In genomic region chr3:157631383-157631782, GRCm38 (mm10) we compare ENCODE assay signal across 26 mouse cellular contexts.
DNase-seq lines count a peak whose midpoint lies in the region; ATAC-seq and TF ChIP-seq lines count a peak whose summit lies in the region.
"Had no signal": no experiment of that assay in that cellular context is flagged by ENCODE, and none has a peak within 500 bp of the region (broad histone marks: within the 10 kb centered on the region; RNA-seq: fewer than 3 reads in every experiment).

No protein-coding gene starts in this region.

- H3K4me3 ChIP-seq in liver, embryonic 12.5 days = no peak overlapping the region
- H3K4me3 ChIP-seq in liver, embryonic 14.5 days (ENCODE audit: insufficient read depth in 1 of 2, low read depth in 2 of 2, low read length in 2 of 2) = no peak overlapping the region
- H3K4me3 ChIP-seq in heart, embryonic 12.5 days = no peak overlapping the region
- H3K4me3 ChIP-seq: embryonic facial prominence, embryonic 12.5 days; embryonic facial prominence, embryonic 15.5 days; erythroblast, embryonic 14.5 days; forebrain, embryonic 10.5 days; forebrain, embryonic 13.5 days; gastrocnemius, adult 2 months; heart, embryonic 10.5 days; hindbrain, embryonic 13.5 days; intestine, embryonic 15.5 days had no signal

- no peak for DNase-seq in liver
- no peak for DNase-seq in liver, embryonic 14.5 days (ENCODE audit: low read depth in 3 of 3, low spot score in 3 of 3)
- DNase-seq in gastrocnemius, postnatal 14 days = no peak
- no peak for DNase-seq in layer of hippocampus, adult 18-20 months (ENCODE audit: low spot score in 2 of 2)
- DNase-seq: adrenal gland, postnatal 10 days; cerebellum, adult 11 months; cerebellum, adult 2 months; cerebellum, adult 9-11 months; cerebellum, postnatal 25 days; gastrocnemius, adult 2 months; gastrocnemius, postnatal 25 days; heart, adult 18-20 months had no signal

- no peak for TF ChIP-seq CTCF in liver, embryonic 14.5 days (IDR thresholded peaks at IDR 0.05; ENCODE audit: low read depth)

- no peaks in the 10 kb centered on the region for H3K9me3 ChIP-seq in liver, embryonic 12.5 days (replicated peaks)
- no peaks in the 10 kb centered on the region for H3K9me3 ChIP-seq in liver, embryonic 14.5 days (ENCODE audit: control insufficient read depth, low read length)
- no peaks in the 10 kb centered on the region for H3K9me3 ChIP-seq in heart, embryonic 12.5 days (replicated peaks)
- H3K9me3 ChIP-seq: embryonic facial prominence, embryonic 12.5 days; embryonic facial prominence, embryonic 15.5 days; forebrain, embryonic 10.5 days; forebrain, embryonic 13.5 days; heart, embryonic 10.5 days; hindbrain, embryonic 13.5 days; intestine, embryonic 15.5 days had no signal

- ATAC-seq in liver, embryonic 12.5 days = peak; percentile 65; the same call in 1 of the 2 replicates
- ATAC-seq in erythroblast, adult 5-6 weeks (replicated peaks; ENCODE audit: low FRiP score, poor library complexity, severe bottlenecking) = peak; percentile 64
- ATAC-seq in liver, embryonic 14.5 days (ENCODE audit: insufficient read depth) = peak; percentile 34; the same call in 1 of the 2 replicates
- ATAC-seq in heart, embryonic 12.5 days (ENCODE audit: insufficient number of reproducible peaks, low FRiP score) = no peak
- ATAC-seq: CD4-positive, CD25-positive, alpha-beta regulatory T cell, adult 4 months; forebrain, embryonic 13.5 days; forebrain, embryonic 16.5 days; intestine, embryonic 15.5 days; Patski had no signal

- no peak for TF ChIP-seq EP300 in liver, embryonic 14.5 days (IDR thresholded peaks at IDR 0.05; ENCODE audit: low read depth)

- H3K36me3 ChIP-seq in liver, embryonic 12.5 days = no peaks in the 10 kb centered on the region
- H3K36me3 ChIP-seq in liver, embryonic 14.5 days (replicated peaks; ENCODE audit: control insufficient read depth, insufficient read depth, low read depth) = no peaks in the 10 kb centered on the region
- no peaks in the 10 kb centered on the region for H3K36me3 ChIP-seq in heart, embryonic 12.5 days
- H3K36me3 ChIP-seq: embryonic facial prominence, embryonic 12.5 days; embryonic facial prominence, embryonic 15.5 days; forebrain, embryonic 10.5 days; heart, embryonic 10.5 days; hindbrain, embryonic 13.5 days; intestine, embryonic 15.5 days had no signal

- no peak overlapping the region for H3K4me2 ChIP-seq in liver, embryonic 12.5 days
- no peak overlapping the region for H3K4me2 ChIP-seq in liver, embryonic 14.5 days (ENCODE audit: low read depth)
- H3K4me2 ChIP-seq in heart, embryonic 12.5 days = no peak overlapping the region
- H3K4me2 ChIP-seq: embryonic facial prominence, embryonic 12.5 days; embryonic facial prominence, embryonic 15.5 days; forebrain, embryonic 13.5 days; hindbrain, embryonic 13.5 days; intestine, embryonic 15.5 days had no signal

- no peak overlapping the region for H3K9ac ChIP-seq in liver, embryonic 12.5 days
- no peak overlapping the region for H3K9ac ChIP-seq in liver, embryonic 14.5 days (replicated peaks)
- H3K9ac ChIP-seq in heart, embryonic 12.5 days = no peak overlapping the region
- H3K9ac ChIP-seq: embryonic facial prominence, embryonic 12.5 days; embryonic facial prominence, embryonic 15.5 days; forebrain, embryonic 13.5 days; hindbrain, embryonic 13.5 days; intestine, embryonic 15.5 days had no signal

- intact Hi-C loops in gastrocnemius, postnatal 14 days (cut with DNase I; ENCODE audit: low total_unique reads) = no loop called here

- WGBS in liver, embryonic 12.5 days (ENCODE audit: insufficient replicate concordance) = 5% methylated on average over 2 of the region's 2 CpGs
- whole genome bisulfite sequencing in liver, embryonic 14.5 days (ENCODE audit: insufficient replicate concordance) = 5% methylated on average over 2 of the region's 2 CpGs
- 26% methylated on average over 2 of the region's 2 CpGs for WGBS in heart, embryonic 12.5 days

- H3K27me3 ChIP-seq in liver, embryonic 12.5 days (replicated peaks) = no peaks in the 10 kb centered on the region
- no peaks in the 10 kb centered on the region for H3K27me3 ChIP-seq in liver, embryonic 14.5 days (ENCODE audit: control insufficient read depth, insufficient read depth, low read length)
- H3K27me3 ChIP-seq in heart, embryonic 12.5 days (replicated peaks) = no peaks in the 10 kb centered on the region
- H3K27me3 ChIP-seq: embryonic facial prominence, embryonic 12.5 days; embryonic facial prominence, embryonic 15.5 days; forebrain, embryonic 13.5 days; hindbrain, embryonic 13.5 days; intestine, embryonic 15.5 days; Patski had no signal

- H3K4me1 ChIP-seq in liver, embryonic 12.5 days = peaks cover 28% of the 10 kb centered on the region
- H3K4me1 ChIP-seq in liver, embryonic 14.5 days (replicated peaks; ENCODE audit: control insufficient read depth in 2 of 2, insufficient read depth in 2 of 2, low read length in 1 of 2) = peaks cover 10 to 14% of the 10 kb centered on the region in 2 experiments
- H3K4me1 ChIP-seq in heart, embryonic 12.5 days (replicated peaks) = no peaks in the 10 kb centered on the region
- H3K4me1 ChIP-seq: embryonic facial prominence, embryonic 12.5 days; embryonic facial prominence, embryonic 15.5 days; forebrain, embryonic 10.5 days; forebrain, embryonic 13.5 days; heart, embryonic 10.5 days; hindbrain, embryonic 13.5 days; intestine, embryonic 15.5 days had no signal

- H3K27ac ChIP-seq in liver, embryonic 12.5 days = no peak overlapping the region
- no peak overlapping the region for H3K27ac ChIP-seq in liver, embryonic 14.5 days
- H3K27ac ChIP-seq in heart, embryonic 12.5 days (ENCODE audit: poor library complexity, severe bottlenecking) = no peak overlapping the region
- H3K27ac ChIP-seq: embryonic facial prominence, embryonic 12.5 days; embryonic facial prominence, embryonic 15.5 days; forebrain, embryonic 10.5 days; forebrain, embryonic 13.5 days; gastrocnemius, adult 2 months; heart, embryonic 10.5 days; hindbrain, embryonic 13.5 days; intestine, embryonic 15.5 days had no signal
